Mouse (Mus musculus) right cerebral cortex, postnatal 36 days (tissue): ENCODE measurements around the gene C2cd3.

Source experiments
- DNase-seq, 2 experiments: peaks; one replicate each; pipeline ENCODE4 v3.0.0; 2022; ENCODE audit warnings: low spot score in 2 of 2, mixed read lengths in 1 of 2

The C2cd3 gene

DNA sequence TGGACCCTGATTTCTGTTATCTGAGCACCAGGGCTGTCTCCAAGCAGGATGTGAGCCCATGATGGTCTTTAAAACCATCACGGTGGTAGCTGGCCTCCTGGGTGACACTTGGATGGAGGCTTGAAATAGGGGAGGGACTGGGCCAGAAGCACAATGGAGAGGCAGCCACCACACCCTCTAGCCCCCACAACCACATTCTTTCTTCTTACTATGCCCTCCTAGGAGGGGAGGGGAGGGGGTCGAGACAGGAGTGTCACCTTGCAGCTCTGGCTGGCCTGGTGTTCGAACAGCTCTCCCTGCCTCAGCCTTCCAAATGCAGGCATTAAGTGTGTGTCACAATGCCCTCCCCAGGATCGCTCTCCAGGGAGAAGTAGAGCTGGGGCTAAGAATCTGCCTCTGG lies 125.4 kb downstream of the C2cd3 start:
- DNase-seq: no peak

DNA sequence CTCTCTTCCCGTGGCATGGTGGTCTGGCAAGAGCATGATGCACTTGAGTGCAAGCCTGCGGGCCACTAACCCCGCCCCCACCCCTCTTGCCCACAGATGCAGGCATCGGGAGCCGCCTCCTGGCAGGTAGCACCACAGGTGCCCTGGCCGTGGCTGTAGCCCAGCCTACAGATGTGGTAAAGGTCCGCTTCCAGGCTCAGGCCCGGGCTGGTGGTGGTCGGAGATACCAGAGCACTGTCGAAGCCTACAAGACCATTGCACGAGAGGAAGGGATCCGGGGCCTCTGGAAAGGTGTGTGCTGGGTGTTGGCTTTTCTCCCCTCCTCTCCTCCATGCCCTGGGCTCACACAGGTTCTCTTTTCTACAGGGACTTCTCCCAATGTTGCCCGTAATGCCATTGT lies 125.9 kb downstream of the C2cd3 start:
- DNase-seq: no peak

- DNase-seq: no peak
Measured at GRCm38 (mm10) chr7:100499465-100499864, 127.4 kb downstream of the C2cd3 start.

DNA sequence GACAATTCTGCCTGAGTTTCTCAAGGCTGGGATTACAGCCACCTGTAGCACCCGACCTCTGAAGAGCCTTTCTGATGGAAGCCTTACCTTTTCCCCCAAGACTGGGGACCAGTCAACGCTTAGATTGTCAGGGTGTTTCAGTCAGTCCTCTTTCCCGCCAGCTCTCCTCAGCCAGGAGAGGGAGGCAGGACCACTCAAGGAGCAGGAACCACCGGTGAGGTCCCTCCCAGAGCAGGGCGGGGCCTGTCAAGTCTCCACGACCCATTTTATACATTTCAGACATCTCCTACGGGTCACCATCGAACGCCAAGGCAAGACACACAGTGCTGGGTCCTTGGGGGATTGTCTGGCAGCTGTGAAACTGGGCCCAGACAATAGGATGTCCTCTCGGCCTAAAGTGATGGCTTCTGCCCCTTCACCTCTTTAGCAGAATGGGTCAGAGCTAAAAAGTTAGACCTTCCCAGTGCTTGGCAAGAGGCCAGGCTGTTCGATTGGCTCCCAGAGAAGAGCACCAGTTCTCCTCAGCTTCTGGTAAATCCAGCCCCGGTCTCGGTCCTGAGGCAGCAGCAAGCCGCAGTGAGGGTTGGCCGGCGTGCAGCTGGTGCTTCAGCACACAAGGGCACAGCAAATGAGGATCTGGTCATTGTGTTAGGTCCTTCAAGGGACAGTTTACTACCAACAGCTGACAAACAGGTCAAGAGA lies 128.4 kb downstream of the C2cd3 start:
- DNase-seq: no peak

- DNase-seq: no peak
Measured at GRCm38 (mm10) chr7:100501027-100501843, 129.2 kb downstream of the C2cd3 start.

GRCm38 (mm10) chr7:100501844-100502373 lies 129.9 kb downstream of the C2cd3 start:
- no peak for DNase-seq

DNA sequence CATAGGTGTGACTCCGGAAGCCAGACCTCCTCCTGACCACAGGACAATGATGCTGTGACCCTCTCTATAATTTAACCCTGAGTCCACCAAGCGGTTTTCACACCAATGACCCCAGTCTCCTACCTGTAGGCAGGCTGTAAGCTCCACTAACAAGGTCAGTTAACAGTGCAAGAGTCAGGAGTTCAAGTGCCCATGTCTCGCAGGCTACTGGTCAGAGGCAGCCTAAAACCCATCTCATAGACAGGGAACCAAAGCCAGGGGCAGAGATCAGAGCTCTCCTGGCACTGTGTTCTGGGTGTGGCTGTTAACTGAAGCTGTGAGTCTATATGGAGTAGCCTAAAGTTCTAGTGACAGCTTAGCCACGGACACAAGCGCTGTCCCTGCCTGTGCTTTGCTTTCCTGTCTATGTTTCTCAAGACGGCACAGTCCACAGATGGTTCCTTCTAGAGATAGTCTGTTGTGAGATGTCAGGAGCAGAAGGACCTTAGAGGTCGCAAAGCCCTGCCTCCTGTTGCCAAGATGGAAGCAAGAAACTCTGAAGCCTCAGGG lies 130.4 kb downstream of the C2cd3 start:
- no peak for DNase-seq

GRCm38 (mm10) chr7:100503076-100503475 lies 131.0 kb downstream of the C2cd3 start:
- no peak for DNase-seq

- no peak for DNase-seq
Measured at GRCm38 (mm10) chr7:100504740-100505487, 132.9 kb downstream of the C2cd3 start.

DNA sequence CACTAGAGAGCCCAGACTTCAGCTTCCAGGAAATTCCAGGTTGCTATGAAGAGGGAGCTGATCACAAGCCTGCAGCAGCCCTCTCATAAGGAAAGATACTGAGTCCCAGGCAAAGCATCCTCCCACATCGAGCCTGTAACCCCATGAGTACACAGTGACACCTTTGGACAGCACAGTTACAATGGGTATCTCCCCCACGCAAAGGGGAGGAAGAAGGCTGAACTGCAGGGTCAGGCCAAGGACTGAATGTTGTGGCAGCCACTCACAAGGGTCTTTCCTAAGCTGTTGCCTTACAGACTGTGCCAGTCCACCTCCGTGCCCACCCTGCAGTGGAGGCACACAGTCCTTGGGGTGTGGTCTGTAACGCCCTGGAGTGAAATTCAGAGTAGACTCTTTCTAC lies 134.5 kb downstream of the C2cd3 start:
- DNase-seq: no peak

DNA sequence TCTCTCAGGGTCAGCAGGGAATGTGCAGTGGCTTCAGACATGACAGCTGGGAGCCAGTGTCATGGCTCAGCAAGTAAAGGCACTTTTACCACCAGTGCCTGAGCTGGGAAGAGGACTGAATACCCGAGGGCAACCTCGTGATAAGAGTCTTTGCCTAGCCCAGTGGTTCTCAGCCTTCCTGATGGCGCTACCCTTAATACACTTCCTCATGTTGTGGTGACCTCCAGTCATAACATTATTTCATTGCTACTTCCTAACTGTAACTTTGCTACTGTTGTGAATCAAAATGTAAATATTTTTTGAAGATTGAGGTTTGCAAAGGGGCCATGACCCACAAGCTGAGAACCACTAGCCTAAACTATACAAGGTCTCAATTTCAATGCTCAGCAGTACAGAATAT lies 136.6 kb downstream of the C2cd3 start:
- no peak for DNase-seq

DNA sequence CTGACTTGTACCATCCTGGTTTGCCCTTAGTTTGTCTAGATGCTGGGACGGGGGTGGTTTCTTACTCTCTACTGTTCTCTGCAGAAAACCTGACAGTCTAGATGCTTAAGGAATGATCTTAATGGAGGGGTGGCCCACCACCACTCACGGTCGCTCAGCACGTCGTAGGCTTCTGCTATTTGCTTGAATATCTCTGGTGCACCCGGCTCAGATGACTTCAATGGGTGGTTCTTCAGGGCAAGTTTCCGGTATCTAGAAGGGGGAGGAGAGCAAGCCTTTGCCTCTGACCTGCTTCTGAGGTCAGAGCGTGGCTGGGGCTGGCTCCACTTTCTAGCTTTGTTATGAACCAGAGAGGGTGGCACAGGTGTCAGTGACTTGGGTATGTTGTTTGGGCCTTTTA lies 139.6 kb downstream of the C2cd3 start:
- no peak for DNase-seq

- no peak for DNase-seq
Measured at GRCm38 (mm10) chr7:100514573-100514972, 142.5 kb downstream of the C2cd3 start, which contains the start of gene Dnajb13. Dnajb13 (minus strand) TSS chr7:100514960.
